Mouse (Mus musculus): ENCODE data around the gene 4930544D05Rik. TPM values are rescaled to one million over a fixed set of nuclear protein-coding genes. Genes with fewer than 3 reads are reported as not detected.
"Not testable (repeated sequence)": the region's sequence is repeated elsewhere in the genome, so short reads cannot be mapped to it uniquely, and the experiment has no call there.

Gene 4930544D05Rik
- polyA plus RNA-seq (2011; ENCODE audit: insufficient read depth, insufficient read length, low read depth, missing spikeins), result not detected in 2 replicates

- no peaks in the 10 kb centered on the region for H3K9me3 ChIP-seq (replicated peaks; ENCODE audit: control insufficient read depth, insufficient read depth, low read length, poor library complexity, severe bottlenecking)
- peak within 1 kb of the TSS; percentile 32 for H3K9ac ChIP-seq (ENCODE audit: low read depth, poor library complexity, severe bottlenecking)
- no peak within 1 kb of the TSS for H3K27ac ChIP-seq (ENCODE audit: insufficient read depth, low read length)
- no peak for TF ChIP-seq POLR2A (IDR thresholded peaks at IDR 0.05; ENCODE audit: insufficient read depth, low read length)
- TF ChIP-seq CTCF (IDR thresholded peaks at IDR 0.05; ENCODE audit: low read depth, low read length), result no peak
- no peak for TF ChIP-seq EP300 (IDR thresholded peaks at IDR 0.05; ENCODE audit: insufficient read depth, low read depth, low read length)
- no peaks in the 10 kb centered on the region for H3K27me3 ChIP-seq (ENCODE audit: control insufficient read depth, insufficient read depth, low read length, poor library complexity, severe bottlenecking)
- no peaks in the 10 kb centered on the region for H3K4me1 ChIP-seq (ENCODE audit: control insufficient read depth, insufficient read depth, low read length)
- H3K36me3 ChIP-seq (ENCODE audit: control insufficient read depth, insufficient read depth, low read length, poor library complexity, severe bottlenecking), result peaks cover 7% of the 10 kb centered on the region; the same call in 1 of the 2 replicates
- peak within 1 kb of the TSS; percentile 71 for H3K4me3 ChIP-seq (ENCODE audit: low read depth, low read length)
Observed at GRCm38 (mm10) chr11:70615516-70616093, at the start of gene 4930544D05Rik. 4930544D05Rik (plus strand) TSS chr11:70615848.

- no peak overlapping the region for H3K9ac ChIP-seq (ENCODE audit: low read depth, poor library complexity, severe bottlenecking)
- no peaks in the 10 kb centered on the region for H3K9me3 ChIP-seq (replicated peaks; ENCODE audit: control insufficient read depth, insufficient read depth, low read length, poor library complexity, severe bottlenecking)
Observed at GRCm38 (mm10) chr11:70566586-70566985, 49.1 kb upstream of the 4930544D05Rik start.

GRCm38 (mm10) chr11:70570614-70571013, 45.0 kb upstream of the 4930544D05Rik start:
- H3K9me3 ChIP-seq (replicated peaks; ENCODE audit: control insufficient read depth, insufficient read depth, low read length, poor library complexity, severe bottlenecking); H3K4me3 ChIP-seq (ENCODE audit: low read depth, low read length); H3K4me1 ChIP-seq (ENCODE audit: control insufficient read depth, insufficient read depth, low read length); H3K36me3 ChIP-seq (ENCODE audit: control insufficient read depth, insufficient read depth, low read length, poor library complexity, severe bottlenecking); H3K9ac ChIP-seq (ENCODE audit: low read depth, poor library complexity, severe bottlenecking); H3K27me3 ChIP-seq (ENCODE audit: control insufficient read depth, insufficient read depth, low read length, poor library complexity, severe bottlenecking); H3K27ac ChIP-seq (ENCODE audit: insufficient read depth, low read length): not testable (repeated sequence)

More at GRCm38 (mm10) chr11:70566586-70566985, 49.1 kb upstream of the 4930544D05Rik start:
- Histone ChIP-seq H3K36me3 (ENCODE audit: control insufficient read depth, insufficient read depth, low read length, poor library complexity, severe bottlenecking) (no peaks in the 10 kb centered on the region), H3K27me3 (ENCODE audit: control insufficient read depth, insufficient read depth, low read length, poor library complexity, severe bottlenecking) (no peaks in the 10 kb centered on the region), H3K27ac (ENCODE audit: insufficient read depth, low read length) (no peak overlapping the region), H3K4me3 (ENCODE audit: low read depth, low read length) (no peak overlapping the region), H3K4me1 (ENCODE audit: control insufficient read depth, insufficient read depth, low read length) (no peaks in the 10 kb centered on the region)
- TF ChIP-seq EP300 (IDR thresholded peaks at IDR 0.05; ENCODE audit: insufficient read depth, low read depth, low read length), result no peak
- TF ChIP-seq CTCF (IDR thresholded peaks at IDR 0.05; ENCODE audit: low read depth, low read length), result no peak
- no peak for TF ChIP-seq POLR2A (IDR thresholded peaks at IDR 0.05; ENCODE audit: insufficient read depth, low read length)

DNA sequence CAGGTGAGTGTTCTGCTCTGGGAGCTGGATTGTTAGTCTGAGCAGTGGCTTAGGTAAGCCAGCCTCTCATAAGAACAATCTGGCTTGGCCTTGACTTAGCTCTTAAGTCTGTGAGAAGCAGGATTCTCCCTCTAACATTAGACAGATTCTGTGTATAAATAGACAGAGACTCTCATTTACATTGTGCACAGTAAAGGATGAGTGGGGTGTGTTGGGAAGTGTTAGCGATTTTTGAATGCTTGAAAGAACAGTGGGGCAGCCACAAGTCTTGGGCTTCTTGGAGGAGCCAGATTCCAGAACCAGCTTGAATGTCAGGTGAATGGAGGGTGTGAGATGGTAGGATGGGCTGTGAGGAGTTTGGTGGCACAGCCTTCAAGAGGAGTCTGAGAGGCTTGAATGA, 44.0 kb upstream of the 4930544D05Rik start:
- Histone ChIP-seq H3K4me1 (ENCODE audit: control insufficient read depth, insufficient read depth, low read length) (peaks cover 2% of the 10 kb centered on the region), H3K36me3 (ENCODE audit: control insufficient read depth, insufficient read depth, low read length, poor library complexity, severe bottlenecking) (no peaks in the 10 kb centered on the region), H3K4me3 (ENCODE audit: low read depth, low read length) (no peak overlapping the region), H3K27ac (ENCODE audit: insufficient read depth, low read length) (no peak overlapping the region), H3K9me3 (replicated peaks; ENCODE audit: control insufficient read depth, insufficient read depth, low read length, poor library complexity, severe bottlenecking) (no peaks in the 10 kb centered on the region), H3K9ac (ENCODE audit: low read depth, poor library complexity, severe bottlenecking) (no peak overlapping the region), H3K27me3 (ENCODE audit: control insufficient read depth, insufficient read depth, low read length, poor library complexity, severe bottlenecking) (no peaks in the 10 kb centered on the region)
- TF ChIP-seq CTCF (IDR thresholded peaks at IDR 0.05; ENCODE audit: low read depth, low read length) (no peak), EP300 (IDR thresholded peaks at IDR 0.05; ENCODE audit: insufficient read depth, low read depth, low read length) (no peak), POLR2A (IDR thresholded peaks at IDR 0.05; ENCODE audit: insufficient read depth, low read length) (no peak)

DNA sequence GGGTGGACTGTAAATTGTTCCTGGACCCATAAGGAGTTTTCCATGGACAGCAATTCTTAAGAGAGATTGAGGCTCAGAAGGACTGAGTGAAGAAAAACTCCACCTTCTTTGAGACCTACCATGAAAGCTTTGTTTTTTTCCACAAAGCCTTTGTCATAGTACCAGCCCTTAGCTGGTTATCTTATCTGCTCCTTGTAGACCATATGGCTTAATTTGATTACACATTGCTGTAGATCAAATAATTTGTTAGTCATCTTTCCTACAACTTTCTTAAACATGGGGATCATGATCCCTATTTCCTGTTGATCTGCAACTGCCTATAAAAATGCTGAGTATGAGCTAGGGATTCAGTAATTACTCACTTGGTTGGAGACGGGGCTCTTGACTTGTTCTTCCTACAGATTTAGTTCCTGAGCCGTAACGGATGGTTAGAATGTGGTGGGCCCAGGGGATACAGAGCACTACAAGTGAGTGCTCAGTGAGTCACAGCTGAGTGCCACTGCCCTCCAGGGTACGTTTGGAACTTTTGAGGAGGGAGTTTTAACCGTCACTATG, 43.2 kb upstream of the 4930544D05Rik start:
- Histone ChIP-seq H3K9ac (ENCODE audit: low read depth, poor library complexity, severe bottlenecking) (no peak overlapping the region), H3K4me1 (ENCODE audit: control insufficient read depth, insufficient read depth, low read length) (peaks cover 6% of the 10 kb centered on the region), H3K27me3 (ENCODE audit: control insufficient read depth, insufficient read depth, low read length, poor library complexity, severe bottlenecking) (no peaks in the 10 kb centered on the region), H3K4me3 (ENCODE audit: low read depth, low read length) (no peak overlapping the region), H3K36me3 (ENCODE audit: control insufficient read depth, insufficient read depth, low read length, poor library complexity, severe bottlenecking) (no peaks in the 10 kb centered on the region), H3K9me3 (replicated peaks; ENCODE audit: control insufficient read depth, insufficient read depth, low read length, poor library complexity, severe bottlenecking) (no peaks in the 10 kb centered on the region), H3K27ac (ENCODE audit: insufficient read depth, low read length) (no peak overlapping the region)
- TF ChIP-seq EP300 (IDR thresholded peaks at IDR 0.05; ENCODE audit: insufficient read depth, low read depth, low read length) (no peak), POLR2A (IDR thresholded peaks at IDR 0.05; ENCODE audit: insufficient read depth, low read length) (no peak), CTCF (IDR thresholded peaks at IDR 0.05; ENCODE audit: low read depth, low read length) (no peak)

GRCm38 (mm10) chr11:70573872-70574271, 41.8 kb upstream of the 4930544D05Rik start:
- H3K9ac ChIP-seq (ENCODE audit: low read depth, poor library complexity, severe bottlenecking), result no peak overlapping the region
- TF ChIP-seq EP300 (IDR thresholded peaks at IDR 0.05; ENCODE audit: insufficient read depth, low read depth, low read length) (no peak), CTCF (IDR thresholded peaks at IDR 0.05; ENCODE audit: low read depth, low read length) (no peak), POLR2A (IDR thresholded peaks at IDR 0.05; ENCODE audit: insufficient read depth, low read length) (no peak)
- H3K9me3 ChIP-seq (replicated peaks; ENCODE audit: control insufficient read depth, insufficient read depth, low read length, poor library complexity, severe bottlenecking), result no peaks in the 10 kb centered on the region
- H3K36me3 ChIP-seq (ENCODE audit: control insufficient read depth, insufficient read depth, low read length, poor library complexity, severe bottlenecking), result no peaks in the 10 kb centered on the region
- H3K27me3 ChIP-seq (ENCODE audit: control insufficient read depth, insufficient read depth, low read length, poor library complexity, severe bottlenecking), result no peaks in the 10 kb centered on the region
- no peak overlapping the region for H3K4me3 ChIP-seq (ENCODE audit: low read depth, low read length)
- peaks cover 8% of the 10 kb centered on the region for H3K4me1 ChIP-seq (ENCODE audit: control insufficient read depth, insufficient read depth, low read length)
- no peak overlapping the region for H3K27ac ChIP-seq (ENCODE audit: insufficient read depth, low read length)

Data from ES-Bruce4 (cell line).